Mouse (Mus musculus) megakaryocyte, embryonic 14.5 days (primary cell): Measurements from ENCODE around the gene Srpk2.

Experiments used
- FLI1 ChIP-seq: IDR thresholded peaks from 2 replicates; pipeline ENCODE4 v1.6.1; 2012; ENCODE audit warnings: low read length, inconsistent platforms, mixed read lengths
- GATA1 ChIP-seq: IDR thresholded peaks from 3 replicates; pipeline ENCODE4 v1.6.1; 2012; ENCODE audit warnings: mixed read lengths, low read length, inconsistent platforms, borderline replicate concordance

DNA sequence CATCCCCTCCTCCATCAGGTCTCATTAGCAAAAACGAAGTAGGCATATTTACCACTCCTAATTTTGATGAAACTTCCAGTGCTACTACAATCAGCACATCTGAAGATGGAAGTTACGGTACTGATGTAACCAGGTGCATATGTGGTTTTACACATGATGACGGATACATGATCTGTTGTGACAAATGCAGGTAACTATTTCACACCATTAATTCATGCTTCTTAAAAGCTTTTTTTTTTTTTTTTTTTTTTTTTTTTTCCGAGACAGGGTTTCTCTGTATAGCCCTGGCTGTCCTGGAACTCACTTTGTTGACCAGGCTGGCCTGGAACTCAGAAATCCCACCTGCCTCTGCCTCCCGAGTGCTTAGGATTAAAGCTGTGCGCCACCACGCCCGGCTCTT is 219.7 kb downstream of the Srpk2 start:
- TF ChIP-seq GATA1 (no peak), FLI1 (no peak)
